Mouse (Mus musculus) embryonic facial prominence, embryonic 11.5 days (tissue): ENCODE results near the gene Col4a1. TPM values are rescaled to one million over a fixed set of nuclear protein-coding genes. Genes with fewer than 3 reads are reported as not detected.

Experiments
- ATAC-seq: fragments of 200-750 bp; cut with Nextera tagmentation; replicated peaks from 2 replicates; pipeline ENCODE4 v1.8.0; 2017; ENCODE audit warnings: low read depth; ENCODE audit not compliant: insufficient number of reproducible peaks, low FRiP score, low TSS enrichment
- DNase-seq: peaks from one replicate; pipeline ENCODE4 v3.0.0-alpha.2; 2015; ENCODE audit warnings: low spot score
- H3K27ac ChIP-seq: fragments of 300-500 bp; sonication (generic); replicated peaks from 2 replicates; pipeline ENCODE4 v1.5.1; 2014; ENCODE audit warnings: mild to moderate bottlenecking, low read depth, low read length, control low read depth
- H3K27me3 ChIP-seq: fragments of 300-500 bp; sonication (generic); 2 replicates; pipeline ENCODE4 v1.6.1; 2014; ENCODE audit warnings: mild to moderate bottlenecking, low read length, moderate library complexity, mixed read lengths; ENCODE audit not compliant: control insufficient read depth, insufficient read depth
- H3K36me3 ChIP-seq: fragments of 300-500 bp; sonication (generic); replicated peaks from 2 replicates; pipeline ENCODE4 v1.6.1; 2014; ENCODE audit warnings: low read depth, mild to moderate bottlenecking, low read length, moderate library complexity, mixed read lengths; ENCODE audit not compliant: control insufficient read depth, insufficient read depth
- H3K4me1 ChIP-seq: fragments of 300-500 bp; sonication (generic); 2 replicates; pipeline ENCODE4 v1.6.1; 2014; ENCODE audit warnings: low read length, mixed read lengths; ENCODE audit not compliant: control insufficient read depth, insufficient read depth
- H3K4me2 ChIP-seq: fragments of 300-500 bp; sonication (generic); 2 replicates; pipeline ENCODE4 v1.6.1; 2014; ENCODE audit warnings: low read depth, mild to moderate bottlenecking, control low read depth, low read length, moderate library complexity
- H3K4me3 ChIP-seq: fragments of 300-500 bp; sonication (generic); 2 replicates; pipeline ENCODE4 v1.5.1; 2014; ENCODE audit warnings: low read depth, low read length, control low read depth
- H3K9ac ChIP-seq: fragments of 300-500 bp; sonication (generic); replicated peaks from 2 replicates; pipeline ENCODE4 v1.6.1; 2014; ENCODE audit warnings: mild to moderate bottlenecking, control low read depth, low read length
- H3K9me3 ChIP-seq: fragments of 300-500 bp; sonication (generic); replicated peaks from 2 replicates; pipeline ENCODE4 v1.6.1; 2016; ENCODE audit warnings: mild to moderate bottlenecking, low read length, inconsistent platforms, mixed read lengths; ENCODE audit not compliant: control insufficient read depth
- WGBS: fragments of 180-500 bp; shearing (Covaris S2); extraction: QIAGEN DNeasy Blood & Tissue Kit; methylation state at CpG from one replicate; pipeline ENCODE4 v1.1.7; 2014; 5-methylcytosine and 5-hydroxymethylcytosine counted together
- polyA plus RNA-seq: library from polyadenylated mRNA; unstranded; fragments of >200 nt; fragmentation: Nextera tagmentation; extraction: Ambion mirVana; gene quantifications from 2 replicates; pipeline ENCODE4 v1.2.1, GENCODE M21; 2014

Gene Col4a1
- polyA plus RNA-seq, 1 experiment from 2014 or later, result 93.6 TPM

GRCm38 (mm10) chr8:11253041-11253440, 59.6 kb downstream of the Col4a1 start:
- WGBS, result 90% methylated on average over 10 of the region's 10 CpGs

GRCm38 (mm10) chr8:11252235-11252774, 60.3 kb downstream of the Col4a1 start:
- H3K36me3 ChIP-seq, result no peaks in the 10 kb centered on the region
- no peak overlapping the region for H3K9ac ChIP-seq
- WGBS, result 69% methylated on average over 7 of the region's 7 CpGs
- H3K27ac ChIP-seq, result no peak overlapping the region
- DNase-seq (no peak), ATAC-seq (no peak)
- no peak overlapping the region for H3K4me2 ChIP-seq
- H3K4me3 ChIP-seq, result no peak overlapping the region
- H3K4me1 ChIP-seq, result no peaks in the 10 kb centered on the region
- no peaks in the 10 kb centered on the region for H3K9me3 ChIP-seq
- no peaks in the 10 kb centered on the region for H3K27me3 ChIP-seq

More at GRCm38 (mm10) chr8:11253041-11253440, 59.6 kb downstream of the Col4a1 start:
- H3K9me3 ChIP-seq, result no peaks in the 10 kb centered on the region
- no peaks in the 10 kb centered on the region for H3K27me3 ChIP-seq
- ATAC-seq, result no peak
- H3K36me3 ChIP-seq, result no peaks in the 10 kb centered on the region
- H3K9ac ChIP-seq, result no peak overlapping the region
- no peak overlapping the region for H3K4me2 ChIP-seq
- H3K4me3 ChIP-seq, result no peak overlapping the region
- no peak overlapping the region for H3K27ac ChIP-seq
- DNase-seq, result no peak
- no peaks in the 10 kb centered on the region for H3K4me1 ChIP-seq

GRCm38 (mm10) chr8:11250149-11250548, 62.5 kb downstream of the Col4a1 start:
- Histone ChIP-seq H3K4me1 (no peaks in the 10 kb centered on the region), H3K4me3 (no peak overlapping the region), H3K36me3 (no peaks in the 10 kb centered on the region), H3K27me3 (no peaks in the 10 kb centered on the region), H3K9ac (no peak overlapping the region), H3K9me3 (no peaks in the 10 kb centered on the region), H3K4me2 (no peak overlapping the region), H3K27ac (no peak overlapping the region)
- 86% methylated on average over 8 of the region's 8 CpGs for WGBS
- ATAC-seq (no peak), DNase-seq (no peak)

GRCm38 (mm10) chr8:11249541-11250058, 63.0 kb downstream of the Col4a1 start:
- H3K4me3 ChIP-seq, result no peak overlapping the region
- H3K4me1 ChIP-seq, result no peaks in the 10 kb centered on the region
- no peak overlapping the region for H3K9ac ChIP-seq
- no peak for ATAC-seq
- no peak overlapping the region for H3K27ac ChIP-seq
- no peak for DNase-seq
- WGBS, result 80% methylated on average over 7 of the region's 7 CpGs
- H3K36me3 ChIP-seq, result no peaks in the 10 kb centered on the region
- H3K27me3 ChIP-seq, result no peaks in the 10 kb centered on the region
- no peaks in the 10 kb centered on the region for H3K9me3 ChIP-seq
- no peak overlapping the region for H3K4me2 ChIP-seq

GRCm38 (mm10) chr8:11248712-11249111, 63.9 kb downstream of the Col4a1 start:
- Histone ChIP-seq H3K4me2 (no peak overlapping the region), H3K36me3 (no peaks in the 10 kb centered on the region; the same call in 1 of the 2 replicates), H3K27ac (no peak overlapping the region), H3K9ac (no peak overlapping the region), H3K9me3 (no peaks in the 10 kb centered on the region), H3K4me3 (no peak overlapping the region), H3K27me3 (no peaks in the 10 kb centered on the region), H3K4me1 (no peaks in the 10 kb centered on the region)
- ATAC-seq (no peak), DNase-seq (no peak)
- 55% methylated on average over 7 of the region's 7 CpGs for WGBS

GRCm38 (mm10) chr8:11241488-11241887, 71.1 kb downstream of the Col4a1 start:
- H3K27me3 ChIP-seq, result no peaks in the 10 kb centered on the region
- DNase-seq (no peak), ATAC-seq (no peak)
- H3K9me3 ChIP-seq, result no peaks in the 10 kb centered on the region
- WGBS, result 76% methylated on average over 2 of the region's 2 CpGs
- H3K9ac ChIP-seq, result no peak overlapping the region
- no peak overlapping the region for H3K27ac ChIP-seq
- no peaks in the 10 kb centered on the region for H3K4me1 ChIP-seq
- no peaks in the 10 kb centered on the region; the same call in none of the 2 replicates for H3K36me3 ChIP-seq
- no peak overlapping the region for H3K4me3 ChIP-seq
- H3K4me2 ChIP-seq, result no peak overlapping the region

- H3K36me3 ChIP-seq, result no peaks in the 10 kb centered on the region
Observed at GRCm38 (mm10) chr8:11234879-11235210, 77.8 kb downstream of the Col4a1 start.

GRCm38 (mm10) chr8:11234151-11234878, 78.3 kb downstream of the Col4a1 start:
- no peak for DNase-seq
- no peaks in the 10 kb centered on the region for H3K9me3 ChIP-seq

More at GRCm38 (mm10) chr8:11234879-11235210, 77.8 kb downstream of the Col4a1 start:
- no peaks in the 10 kb centered on the region for H3K27me3 ChIP-seq
- H3K9ac ChIP-seq, result no peak overlapping the region
- no peak overlapping the region for H3K4me3 ChIP-seq
- no peak overlapping the region for H3K4me2 ChIP-seq
- H3K9me3 ChIP-seq, result no peaks in the 10 kb centered on the region
- H3K27ac ChIP-seq, result no peak overlapping the region
- DNase-seq (no peak), ATAC-seq (no peak)
- no peaks in the 10 kb centered on the region for H3K4me1 ChIP-seq
- 87% methylated on average over 6 of the region's 6 CpGs for WGBS

More at GRCm38 (mm10) chr8:11234151-11234878, 78.3 kb downstream of the Col4a1 start:
- H3K36me3 ChIP-seq, result no peaks in the 10 kb centered on the region
- H3K4me2 ChIP-seq, result no peak overlapping the region
- no peak overlapping the region for H3K27ac ChIP-seq
- no peak overlapping the region for H3K9ac ChIP-seq
- no peaks in the 10 kb centered on the region for H3K27me3 ChIP-seq
- H3K4me1 ChIP-seq, result no peaks in the 10 kb centered on the region
- no peak overlapping the region for H3K4me3 ChIP-seq
- WGBS, result 70% methylated on average over 10 of the region's 10 CpGs
- no peak for ATAC-seq
